Mouse (Mus musculus): ENCODE measurements around the gene Vapa. TPM values are rescaled to one million over a fixed set of nuclear protein-coding genes. Genes with fewer than 3 reads are reported as not detected.
A peak's percentile ranks its signal among the peaks of the same experiment; 100 is the strongest.
"Not testable (repeated sequence)": the region's sequence is repeated elsewhere in the genome, so short reads cannot be mapped to it uniquely, and the experiment has no call there.

The Vapa gene
- polyA plus RNA-seq, 1 experiment, result 96.0 TPM

DNA sequence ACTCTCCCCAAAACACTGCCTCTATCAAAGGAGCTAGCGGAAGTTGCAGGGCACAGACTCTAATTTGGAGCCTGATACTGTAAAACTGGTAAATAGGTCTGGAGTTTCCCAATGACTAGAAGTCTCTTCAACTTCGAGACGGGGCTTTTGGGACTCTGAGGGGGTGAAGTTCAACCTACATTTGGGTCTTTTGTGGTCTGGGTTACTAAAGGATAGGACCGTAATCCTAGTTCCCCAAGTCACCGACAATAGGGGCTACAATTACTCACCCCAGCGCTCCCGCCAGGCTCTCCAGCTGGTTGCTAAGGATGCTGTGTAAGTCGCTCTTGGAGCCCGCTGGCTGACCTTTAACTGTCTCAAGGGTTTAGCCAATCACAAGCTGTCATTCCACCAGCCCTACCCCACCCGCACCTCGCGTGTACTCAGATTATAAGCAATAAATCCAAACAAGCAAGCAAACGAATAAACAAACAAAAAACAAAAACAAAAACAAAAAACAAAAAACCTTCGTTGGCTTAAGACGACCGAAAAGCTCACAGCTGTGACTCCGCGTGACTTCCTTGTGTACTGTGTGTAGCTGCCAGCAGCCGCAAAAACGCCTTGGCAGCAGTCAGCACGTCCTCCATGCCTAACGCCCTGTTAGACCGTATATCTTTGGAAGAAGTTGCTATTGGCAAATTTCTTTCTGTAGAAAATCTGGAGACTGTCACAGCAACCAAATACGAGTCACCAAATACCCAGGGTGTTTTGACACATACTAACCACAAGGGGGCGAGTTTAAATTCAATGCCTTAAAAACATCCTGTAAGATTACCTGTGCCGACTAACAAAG lies 72.7 kb downstream of the Vapa start, which contains the start of gene Tmem232:
Tmem232 (minus strand) TSS at position 342 of the 832 bp plus-strand sequence.
- WGBS, result 12% methylated on average over 26 of the region's 26 CpGs

DNA sequence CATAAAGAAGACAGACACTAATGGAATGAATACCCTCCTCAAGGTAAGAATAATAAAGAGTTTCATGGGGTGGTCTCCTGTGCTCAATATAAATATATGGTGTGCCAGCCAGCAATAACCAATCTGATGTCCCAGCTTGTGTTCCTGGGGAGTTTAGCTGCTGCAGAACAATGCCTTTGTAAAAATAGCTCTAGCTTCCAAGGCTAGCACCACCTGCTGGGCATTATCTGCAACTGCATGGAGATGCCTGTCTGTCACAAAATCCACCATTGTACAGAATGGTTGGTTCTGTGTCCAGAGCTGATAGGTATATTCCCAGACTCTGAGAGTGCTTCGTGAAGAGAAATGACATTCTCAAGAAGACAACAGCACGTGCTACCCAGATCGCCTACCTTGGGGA lies 77.2 kb downstream of the Vapa start:
- Histone ChIP-seq H3K36me3 (ENCODE audit: control insufficient read depth, insufficient read depth, low read length) (no peaks in the 10 kb centered on the region), H3K4me1 (ENCODE audit: control insufficient read depth, insufficient read depth, insufficient read length, low read length) (no peaks in the 10 kb centered on the region)
- TF ChIP-seq CTCF (IDR thresholded peaks at IDR 0.05; ENCODE audit: extremely low read depth, insufficient read length, insufficient replicate concordance, low read depth, low read length) (peak; percentile 49; the same call in 1 of the 2 replicates), POLR2A (IDR thresholded peaks at IDR 0.05; ENCODE audit: low read depth, low read length) (no peak)

More for the DNA sequence above, 72.7 kb downstream of the Vapa start, which contains the start of gene Tmem232:
- peak; percentile 48; the same call in 1 of the 2 replicates for TF ChIP-seq CTCF (IDR thresholded peaks at IDR 0.05; ENCODE audit: extremely low read depth, insufficient read length, insufficient replicate concordance, low read depth, low read length)
- TF ChIP-seq POLR2A (IDR thresholded peaks at IDR 0.05; ENCODE audit: low read depth, low read length), result no peak
- no peaks in the 10 kb centered on the region for H3K4me1 ChIP-seq (ENCODE audit: control insufficient read depth, insufficient read depth, insufficient read length, low read length)
- no peaks in the 10 kb centered on the region for H3K36me3 ChIP-seq (ENCODE audit: control insufficient read depth, insufficient read depth, low read length)
- peak within 1 kb of the TSS; percentile 36 for H3K4me3 ChIP-seq (ENCODE audit: low read depth, low read length)
- no peaks in the 10 kb centered on the region for H3K27me3 ChIP-seq (ENCODE audit: control insufficient read depth, insufficient read depth, low read length)
- no peak within 1 kb of the TSS for H3K27ac ChIP-seq (ENCODE audit: insufficient read depth, low read depth, low read length)

DNA sequence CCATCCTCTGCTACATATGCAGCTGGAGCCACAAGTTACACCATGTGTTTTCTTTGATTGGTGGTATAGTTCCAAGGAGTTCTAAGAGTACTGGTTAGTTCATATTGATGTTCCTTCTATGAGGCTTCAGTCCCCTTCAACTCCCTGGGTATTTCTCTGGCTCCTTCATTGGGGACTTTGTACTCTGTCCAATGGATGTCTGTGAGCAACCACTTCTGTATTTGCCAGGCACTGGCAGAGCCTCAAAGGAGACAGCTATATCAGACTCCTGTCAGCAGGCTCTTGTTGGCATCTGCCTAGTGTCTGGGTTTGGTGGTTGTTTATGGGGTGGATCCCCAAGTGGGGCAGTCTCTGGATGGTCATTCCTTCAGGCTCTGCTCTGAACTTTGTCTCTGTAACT lies 81.0 kb downstream of the Vapa start:
- not testable (repeated sequence) for H3K27me3 ChIP-seq (ENCODE audit: control insufficient read depth, insufficient read depth, low read length); H3K27ac ChIP-seq (ENCODE audit: insufficient read depth, low read depth, low read length); H3K4me1 ChIP-seq (ENCODE audit: control insufficient read depth, insufficient read depth, insufficient read length, low read length); H3K36me3 ChIP-seq (ENCODE audit: control insufficient read depth, insufficient read depth, low read length); H3K4me3 ChIP-seq (ENCODE audit: low read depth, low read length)

More for the DNA sequence above, 77.2 kb downstream of the Vapa start:
- no peak overlapping the region for H3K27ac ChIP-seq (ENCODE audit: insufficient read depth, low read depth, low read length)
- no peak overlapping the region for H3K4me3 ChIP-seq (ENCODE audit: low read depth, low read length)
- WGBS, result 17% methylated on average over 3 of the region's 3 CpGs
- no peaks in the 10 kb centered on the region for H3K27me3 ChIP-seq (ENCODE audit: control insufficient read depth, insufficient read depth, low read length)

Other genes with a start within 250 kb of the Vapa start
- not detected in 2 replicates for gene Tmem232, start 72.8 kb downstream of the Vapa start, polyA plus RNA-seq (2012; rRNA removed)
- gene Txndc2, start 28.6 kb upstream of the Vapa start, polyA plus RNA-seq (2012; rRNA removed), result not detected in 2 replicates
- gene Rab31, start 159.2 kb upstream of the Vapa start, polyA plus RNA-seq (2012; rRNA removed), result 4.6 and 7.8 TPM in 2 replicates
- gene Ppp4r1, start 169.0 kb upstream of the Vapa start, polyA plus RNA-seq (2012; rRNA removed), result 26.2 and 57.7 TPM in 2 replicates

Measured in small intestine, adult 2 months (tissue).